Comparison of ENCODE assay signal across 7 mouse cellular contexts in the genomic region with DNA sequence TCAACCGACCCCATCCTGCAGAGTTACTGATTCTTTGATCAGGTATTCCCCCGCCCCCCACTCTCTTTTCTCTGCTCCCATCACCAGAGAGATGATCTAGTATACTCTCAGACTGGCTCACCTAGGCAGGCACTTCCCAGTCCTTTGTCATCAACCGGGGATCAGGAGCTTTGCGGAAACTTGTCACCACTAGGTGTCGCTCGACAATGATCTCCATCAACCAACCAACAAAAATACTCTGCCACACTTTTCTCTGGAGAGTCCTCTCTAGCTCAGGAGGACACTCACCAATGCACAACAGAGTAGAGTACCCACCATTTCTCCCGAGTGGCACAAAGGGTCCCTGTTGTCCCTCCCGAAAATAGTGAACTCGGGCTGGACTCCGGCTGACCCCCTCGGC.
A peak's percentile ranks its signal among the peaks of the same experiment; 100 is the strongest.
DNase-seq lines count a peak whose midpoint lies in the region; ATAC-seq and TF ChIP-seq lines count a peak whose summit lies in the region.

No protein-coding gene starts in this region.

- no peak for TF ChIP-seq POLR2A in myocyte (IDR thresholded peaks at IDR 0.05; ENCODE audit: insufficient read length, low read depth)

- peak overlapping the region; percentile 43 for H3K4me2 ChIP-seq in myocyte (ENCODE audit: low read depth)

- no peaks in the 10 kb centered on the region for H3K79me2 ChIP-seq in myocyte (ENCODE audit: control insufficient read depth, insufficient read depth)

- no peak overlapping the region for H3ac ChIP-seq in myocyte (ENCODE audit: control insufficient read depth, insufficient read length)

- H3K27me3 ChIP-seq in myocyte (ENCODE audit: control insufficient read depth, insufficient read depth, insufficient read length), result no peaks in the 10 kb centered on the region

- H3K4me3 ChIP-seq in myocyte, result no peak overlapping the region

- no peaks in the 10 kb centered on the region for H3K36me3 ChIP-seq in myocyte (ENCODE audit: control insufficient read depth, insufficient read depth)

- WGBS in large intestine, adult 2 months, result 37% methylated on average over 11 of the region's 11 CpGs

- ATAC-seq in frontal cortex, adult (ENCODE audit: low TSS enrichment), result peak; percentile 95

- peak; percentile 10 for DNase-seq in urinary bladder, postnatal 14 days (ENCODE audit: low spot score)
- no peak for DNase-seq in urinary bladder, adult 2 months (ENCODE audit: low spot score)
- peak; percentile 7 for DNase-seq in c-Kit-positive CD71-positive TER-119-negative erythroid progenitor cells, embryonic 14.5 days (ENCODE audit: low read depth)
- peak; percentile 11 for DNase-seq in large intestine, adult 2 months (ENCODE audit: low read depth, low spot score)
- DNase-seq in spleen, postnatal 10 days (ENCODE audit: low spot score in 2 of 2), result no peak

TF ChIP-seq in myocyte, 11 proteins besides CTCF, POLR2A, EP300 and RAD21:
- no peak for TF ChIP-seq MAX (IDR thresholded peaks at IDR 0.05; ENCODE audit: low read depth)
- TF ChIP-seq REST (IDR thresholded peaks at IDR 0.05; ENCODE audit: insufficient read depth, insufficient read length), result no peak
- no peak for TF ChIP-seq POLR2AphosphoS2 (IDR thresholded peaks at IDR 0.05; ENCODE audit: insufficient read length, low read depth)
- no peak for TF ChIP-seq TCF12 (IDR thresholded peaks at IDR 0.05; ENCODE audit: insufficient read depth, poor library complexity, severe bottlenecking)
- no peak for TF ChIP-seq CEBPB (IDR thresholded peaks at IDR 0.05; ENCODE audit: insufficient read depth, poor library complexity, severe bottlenecking)
- no peak for TF ChIP-seq USF1 (IDR thresholded peaks at IDR 0.05; ENCODE audit: low read depth)
- TF ChIP-seq TCF3 (IDR thresholded peaks at IDR 0.05; ENCODE audit: insufficient read length, low read depth), result no peak
- TF ChIP-seq SRF (IDR thresholded peaks at IDR 0.05; ENCODE audit: control insufficient read depth, insufficient read length, low read depth), result no peak
- no peak for TF ChIP-seq E2F4 (IDR thresholded peaks at IDR 0.05; ENCODE audit: insufficient read depth)
- TF ChIP-seq MYOG (IDR thresholded peaks at IDR 0.05; ENCODE audit: control insufficient read depth in 1 of 3, insufficient read depth in 1 of 3, insufficient read length in 2 of 3, low read depth in 2 of 3), result no peak
- TF ChIP-seq MYOD1 (IDR thresholded peaks at IDR 0.05; ENCODE audit: control insufficient read depth in 1 of 3, insufficient read length in 2 of 3, low read depth in 2 of 3), result no peak

Comparison
In these comparisons a context has a peak if more than half of its experiments do, and no peak if none do; other contexts are left out.
1. DNase-seq: peak in urinary bladder, postnatal 14 days (single experiment), c-Kit-positive CD71-positive TER-119-negative erythroid progenitor cells, embryonic 14.5 days (single experiment) and large intestine, adult 2 months (single experiment); none in urinary bladder, adult 2 months (single experiment) and spleen, postnatal 10 days (0 of 2).